Mouse (Mus musculus) lung, adult 18-20 months (tissue): ENCODE measurements around the gene Shld2.
A peak's percentile ranks its signal among the peaks of the same experiment; 100 is the strongest.
"Not testable (repeated sequence)": the region's sequence is repeated elsewhere in the genome, so short reads cannot be mapped to it uniquely, and the experiment has no call there.

Source experiments
- DNase-seq, 2 experiments: peaks; one replicate each; pipeline ENCODE4 v3.0.0; 2022; ENCODE audit warnings: mixed read lengths in 2 of 2

The Shld2 gene

GRCm38 (mm10) chr14:34318113-34318512, 7.8 kb upstream of the Shld2 start:
- no peak for DNase-seq

- DNase-seq = no peak
Measured at GRCm38 (mm10) chr14:34317431-34317830, 7.1 kb upstream of the Shld2 start.

- no peak for DNase-seq
Measured at GRCm38 (mm10) chr14:34316346-34316745, 6.1 kb upstream of the Shld2 start.

GRCm38 (mm10) chr14:34314796-34315195, 4.5 kb upstream of the Shld2 start:
- DNase-seq = no peak

GRCm38 (mm10) chr14:34314383-34314782, 4.1 kb upstream of the Shld2 start:
- not testable (repeated sequence) for DNase-seq

GRCm38 (mm10) chr14:34313612-34314011, 3.3 kb upstream of the Shld2 start:
- no peak for DNase-seq

GRCm38 (mm10) chr14:34312339-34313048, 2.2 kb upstream of the Shld2 start:
- DNase-seq = no peak

GRCm38 (mm10) chr14:34311691-34312090, 1.4 kb upstream of the Shld2 start:
- peak in 1 of 2 experiments; percentile 24 for DNase-seq

- peak; percentile 61 to 67 for DNase-seq
Measured at GRCm38 (mm10) chr14:34311021-34311631, 833 bp upstream of the Shld2 start.

GRCm38 (mm10) chr14:34309907-34310233, 423 bp downstream of the Shld2 start:
- no peak for DNase-seq

GRCm38 (mm10) chr14:34309266-34309665, 1.0 kb downstream of the Shld2 start:
- no peak for DNase-seq

- peak in 1 of 2 experiments; percentile 12 for DNase-seq
Measured at GRCm38 (mm10) chr14:34303265-34303680, 7.0 kb downstream of the Shld2 start.

GRCm38 (mm10) chr14:34302681-34303242, 7.5 kb downstream of the Shld2 start:
- DNase-seq = no peak

GRCm38 (mm10) chr14:34298871-34299700, 11.2 kb downstream of the Shld2 start:
- no peak for DNase-seq

GRCm38 (mm10) chr14:34297634-34298033, 12.7 kb downstream of the Shld2 start:
- peak; percentile 29 to 35 for DNase-seq

- DNase-seq = peak; percentile 49 to 56
Measured at GRCm38 (mm10) chr14:34297038-34297437, 13.3 kb downstream of the Shld2 start.

- DNase-seq = peak in 1 of 2 experiments; percentile 20
Measured at GRCm38 (mm10) chr14:34296350-34296749, 13.9 kb downstream of the Shld2 start.

- no peak for DNase-seq
Measured at GRCm38 (mm10) chr14:34293641-34294040, 16.7 kb downstream of the Shld2 start.

- DNase-seq = no peak
Measured at GRCm38 (mm10) chr14:34290229-34290628, 20.1 kb downstream of the Shld2 start.

GRCm38 (mm10) chr14:34289259-34290015, 20.9 kb downstream of the Shld2 start:
- DNase-seq = no peak

GRCm38 (mm10) chr14:34288396-34288795, 21.9 kb downstream of the Shld2 start:
- no peak for DNase-seq

- DNase-seq = no peak
Measured at GRCm38 (mm10) chr14:34281736-34282269, 28.5 kb downstream of the Shld2 start.
